Mouse (Mus musculus) layer of hippocampus, postnatal 25 days (tissue): Measurements from ENCODE around the gene Kalrn. TPM values are rescaled to one million over a fixed set of nuclear protein-coding genes. Genes with fewer than 3 reads are reported as not detected.

Experiments used
- DNase-seq, 2 experiments: peaks; one replicate each; pipeline ENCODE4 v3.0.0; 2022; ENCODE audit warnings: mixed read lengths in 2 of 2, low spot score in 1 of 2; ENCODE audit errors: extremely low spot score in 1 of 2
- total RNA-seq, 2 experiments: library from RNA; stranded (reverse); gene quantifications; 2 replicates each; pipeline ENCODE4 v1.2.3; 2021

Gene Kalrn
- total RNA-seq, 2 experiments from 2014 or later = 456 to 578 TPM

DNA sequence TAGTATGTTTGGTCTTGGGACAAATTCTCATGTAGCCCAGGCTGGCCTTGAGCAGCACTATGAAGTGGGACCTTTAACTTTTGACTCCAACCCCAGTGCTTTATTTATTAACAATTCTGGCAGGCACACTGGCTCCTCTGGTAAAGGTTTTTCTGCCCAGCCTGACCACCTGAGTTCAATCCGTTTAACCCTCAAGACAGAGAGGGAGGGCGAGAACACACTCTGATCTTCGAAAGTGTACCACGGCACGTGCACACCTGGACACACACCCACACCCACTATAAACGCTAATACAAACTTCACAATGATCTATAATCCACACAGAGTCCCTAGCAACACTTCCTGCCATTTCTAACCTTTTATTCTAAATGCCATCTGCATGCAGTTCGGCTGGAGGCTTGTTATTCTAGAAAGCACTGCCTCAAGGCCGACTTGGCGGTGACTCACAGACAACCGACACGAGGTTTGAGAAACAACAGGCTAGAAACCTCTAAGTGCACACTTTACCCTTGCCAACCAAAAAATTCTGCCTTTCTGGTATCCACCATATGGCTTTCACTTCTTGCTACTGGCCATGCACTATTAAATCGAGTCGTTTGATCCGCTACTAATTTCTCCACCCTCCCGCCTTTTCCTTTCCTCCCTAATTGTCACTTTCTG lies 607.3 kb downstream of the Kalrn start:
- DNase-seq = no peak

DNA sequence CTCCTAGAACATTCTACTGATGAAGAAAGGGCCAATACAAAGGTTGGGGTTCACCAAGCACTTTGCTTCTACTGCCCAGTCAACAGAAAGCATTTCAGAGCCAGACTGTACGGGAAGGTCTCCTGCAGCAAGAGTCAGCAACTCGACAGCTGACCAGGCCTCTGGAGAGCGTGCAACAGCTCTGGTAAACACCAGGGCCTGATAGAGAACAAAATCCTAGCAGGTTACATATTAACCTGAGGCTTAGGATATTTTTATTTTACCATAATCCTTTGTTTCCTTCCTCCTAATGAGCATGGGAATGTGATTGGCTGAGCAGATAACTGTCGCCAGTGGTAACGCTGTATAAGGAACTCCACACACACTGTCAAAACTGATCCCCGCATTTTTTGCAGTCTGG lies 609.8 kb downstream of the Kalrn start:
- no peak for DNase-seq

DNA sequence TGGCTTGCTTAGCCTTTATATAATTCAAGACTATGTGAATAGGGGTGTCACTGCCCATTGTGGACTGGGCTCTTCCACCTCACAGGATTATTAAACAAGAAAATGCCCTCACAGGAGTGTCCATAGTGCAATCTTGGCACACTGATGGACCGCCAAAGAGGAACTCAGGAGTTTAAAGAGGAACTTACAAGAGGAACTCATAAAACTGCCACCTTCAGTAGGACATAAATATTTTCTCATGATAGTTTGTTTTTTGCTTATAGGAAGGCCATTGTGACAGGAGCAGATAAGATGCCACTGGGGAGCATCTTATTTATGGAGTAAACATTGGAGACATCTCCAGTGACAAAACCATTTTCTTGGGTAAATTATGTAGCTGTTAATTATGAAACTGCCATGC lies 618.5 kb downstream of the Kalrn start:
- DNase-seq = no peak

DNA sequence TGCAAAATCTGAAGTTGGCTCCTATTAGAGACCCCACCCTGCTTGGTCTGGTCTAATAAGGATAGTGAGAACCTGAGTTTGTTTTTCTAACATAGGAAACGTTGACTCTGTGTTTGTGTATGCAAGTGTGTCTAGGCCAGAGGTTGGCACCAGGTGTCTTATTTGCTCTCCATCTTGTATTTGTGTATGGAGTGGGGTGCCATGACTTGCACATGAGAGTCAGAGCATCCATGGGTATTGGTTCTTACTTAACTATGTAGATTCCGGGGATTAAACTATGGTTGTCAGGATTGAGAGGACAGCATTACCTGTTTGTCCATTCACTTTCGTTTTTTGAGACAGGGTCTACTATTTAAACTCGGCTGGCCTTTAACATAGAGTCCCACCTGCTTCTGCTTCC lies 620.3 kb downstream of the Kalrn start:
- DNase-seq = no peak

DNA sequence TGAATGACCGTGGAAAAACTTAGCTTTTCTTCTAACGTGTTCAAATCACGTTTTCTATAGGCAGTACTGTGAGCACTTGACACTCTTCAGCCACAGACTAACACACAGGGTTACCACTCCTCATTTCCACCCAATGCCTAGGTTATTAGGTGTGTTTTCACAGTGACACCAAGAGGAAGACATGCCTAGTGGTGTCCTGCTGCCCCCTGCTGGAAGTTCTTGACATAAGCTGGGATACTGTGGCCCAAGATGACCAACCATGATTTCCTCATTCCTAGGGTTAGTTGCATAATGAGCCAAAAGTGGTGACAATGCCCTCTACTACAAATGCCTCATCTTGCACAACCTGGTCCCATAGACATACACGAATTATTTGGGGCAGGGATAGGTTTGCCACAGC lies 622.5 kb downstream of the Kalrn start:
- DNase-seq = peak; percentile 70 to 92

DNA sequence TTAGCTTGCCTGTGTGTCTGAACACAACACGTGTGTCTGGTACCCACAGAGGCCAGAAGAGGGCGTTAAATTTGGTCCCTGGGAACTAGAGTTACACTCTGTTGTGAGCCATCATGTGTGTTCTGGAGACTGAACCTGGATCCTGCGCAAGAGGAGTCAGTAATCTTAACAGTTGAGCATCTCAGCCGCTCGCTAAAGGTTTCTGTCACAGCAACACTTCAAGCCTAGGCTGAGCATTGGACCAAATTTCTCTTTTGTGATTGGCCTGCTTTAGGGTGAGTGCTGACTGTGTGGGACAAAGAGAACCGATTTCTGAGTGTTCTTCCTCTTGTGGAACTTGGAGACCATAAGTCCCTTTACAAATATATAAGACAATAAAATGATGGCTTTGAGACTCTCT lies 622.9 kb downstream of the Kalrn start:
- no peak for DNase-seq

DNA sequence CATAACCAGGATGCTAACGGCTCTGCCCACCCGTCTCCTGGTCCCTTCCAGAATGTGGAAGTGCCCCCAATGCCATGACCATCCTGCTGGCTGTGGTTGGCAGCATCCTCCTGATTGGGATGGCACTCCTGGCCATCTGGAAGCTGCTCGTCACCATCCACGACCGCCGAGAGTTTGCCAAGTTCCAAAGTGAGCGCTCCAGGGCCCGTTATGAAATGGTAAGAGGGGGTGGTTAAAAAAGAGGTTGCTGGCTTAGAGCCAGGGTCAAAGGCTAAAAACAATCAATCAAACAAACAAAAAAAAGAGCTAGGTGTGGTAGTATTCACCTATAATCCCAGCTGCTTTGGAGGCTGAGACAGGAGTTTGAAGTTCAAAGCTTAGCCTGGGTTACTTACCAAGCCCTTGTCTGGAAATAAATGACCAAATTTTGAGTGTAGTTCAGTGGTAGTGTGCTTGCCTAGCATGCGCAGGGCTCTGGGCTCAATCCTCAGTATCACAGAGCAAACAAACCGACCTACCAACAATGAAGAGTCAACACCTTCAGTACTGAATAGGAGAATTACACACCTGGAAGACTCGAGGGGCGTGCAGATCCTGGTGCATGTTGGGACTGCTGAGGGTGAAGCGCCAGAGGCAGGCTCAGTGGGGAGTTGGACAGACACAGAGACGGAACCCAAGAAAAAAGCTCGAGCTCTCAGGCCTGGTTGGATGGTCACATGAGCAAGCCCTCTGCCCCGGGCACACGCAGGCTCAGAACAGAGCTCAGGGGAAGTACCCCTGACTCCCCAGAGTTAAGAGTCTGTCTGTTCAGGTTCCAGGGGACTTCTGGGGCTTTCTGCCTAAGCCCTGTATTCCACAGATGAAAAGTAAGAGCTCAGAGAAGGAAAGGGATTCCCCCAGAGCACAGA lies 625.4 kb downstream of the Kalrn start:
- DNase-seq = no peak

DNA sequence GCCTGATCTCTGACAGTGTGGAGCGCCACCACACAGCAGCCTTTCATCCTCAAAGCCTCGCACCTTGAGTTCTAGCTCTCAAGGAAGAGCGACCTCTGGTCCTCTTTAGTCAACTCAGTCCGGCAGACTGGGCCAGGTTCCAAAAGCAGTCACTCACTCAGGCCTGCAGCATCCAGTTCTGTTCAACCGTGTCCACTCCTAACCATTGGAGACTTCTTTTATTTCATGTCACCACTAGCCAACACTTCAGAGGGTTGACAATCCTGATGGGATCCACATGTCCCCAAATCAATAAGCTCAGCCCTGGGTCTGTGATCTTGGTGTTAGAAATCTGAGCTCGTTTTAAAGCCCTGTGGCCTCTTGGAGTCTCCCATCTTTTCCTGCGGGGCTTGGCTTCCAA lies 627.3 kb downstream of the Kalrn start:
- DNase-seq = no peak

DNA sequence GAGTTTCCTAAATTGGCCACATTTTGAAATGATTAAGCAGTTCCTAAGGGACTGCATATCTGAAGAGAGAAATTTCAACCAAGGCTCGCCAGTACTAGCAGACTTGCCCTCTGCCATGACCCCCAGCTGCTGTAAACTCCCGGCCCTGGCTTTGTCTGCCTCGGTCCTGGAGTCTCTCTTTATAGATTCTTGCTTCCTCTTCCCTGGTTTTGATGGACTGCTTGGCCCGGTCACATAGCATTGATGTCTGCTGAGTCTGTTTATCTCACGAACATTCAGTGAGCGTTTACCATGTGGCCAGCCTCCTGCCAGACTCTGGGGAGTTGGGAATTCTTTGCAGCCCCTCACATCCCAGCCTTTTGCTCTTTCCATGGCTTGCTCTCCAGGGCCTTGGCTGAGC lies 628.6 kb downstream of the Kalrn start:
- no peak for DNase-seq

DNA sequence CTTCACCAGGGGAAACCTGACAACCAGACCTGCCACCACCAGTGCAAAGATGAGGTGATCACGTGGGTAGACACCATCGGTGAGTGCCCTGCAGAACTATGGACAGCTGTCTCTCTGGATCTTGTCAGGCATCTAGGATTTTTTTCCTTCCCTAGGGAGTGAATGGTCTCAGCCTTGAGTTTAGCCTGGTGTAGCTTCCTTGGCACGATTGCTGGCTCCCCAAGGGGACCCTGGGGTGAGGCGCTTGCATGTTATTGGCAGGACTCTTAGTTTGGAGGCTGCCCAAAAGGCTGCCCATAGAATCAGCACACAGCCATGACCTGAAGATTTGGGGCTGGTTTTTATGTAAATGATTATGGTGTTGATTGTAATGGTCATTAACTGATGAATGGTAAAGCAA lies 629.2 kb downstream of the Kalrn start:
- no peak for DNase-seq

DNA sequence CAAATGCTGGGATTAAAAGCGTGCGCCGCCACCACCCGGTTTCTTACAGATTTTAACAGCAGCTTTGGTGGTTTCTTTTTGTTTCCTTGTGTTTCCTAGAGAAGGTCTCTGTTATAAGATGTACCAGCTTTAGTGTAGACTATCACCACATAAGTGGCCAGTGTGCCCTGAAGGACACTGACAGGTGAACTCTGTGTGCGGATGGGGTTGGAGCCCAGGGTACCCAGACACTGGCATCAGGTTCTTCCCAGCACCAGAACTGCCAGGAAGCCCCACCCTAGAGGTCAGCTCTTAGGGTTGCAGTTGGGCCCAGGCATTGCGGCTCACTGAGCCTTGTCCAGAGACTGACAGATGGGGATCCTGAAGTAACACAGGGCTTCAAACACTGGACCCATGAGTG lies 629.9 kb downstream of the Kalrn start:
- DNase-seq = no peak

DNA sequence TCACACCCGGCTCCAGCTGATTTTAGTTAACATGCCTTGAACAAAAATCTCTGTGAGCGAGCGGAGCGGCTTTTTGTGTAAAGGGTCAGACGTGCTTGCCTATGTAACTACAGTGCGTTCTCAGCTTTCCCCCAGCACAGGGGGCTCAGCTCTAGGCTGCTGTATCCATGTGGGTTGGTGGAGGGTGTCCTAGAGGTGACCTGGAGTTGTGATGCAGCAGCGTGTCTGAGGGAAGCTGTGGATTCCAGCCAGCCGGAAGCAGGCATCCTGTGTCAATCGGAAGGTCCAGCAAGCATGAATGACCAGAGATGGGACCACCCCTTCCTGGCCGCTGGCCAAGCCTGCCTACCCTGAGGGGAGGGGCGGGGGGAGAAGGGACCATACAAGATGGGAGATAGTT lies 631.0 kb downstream of the Kalrn start:
- no peak for DNase-seq

DNA sequence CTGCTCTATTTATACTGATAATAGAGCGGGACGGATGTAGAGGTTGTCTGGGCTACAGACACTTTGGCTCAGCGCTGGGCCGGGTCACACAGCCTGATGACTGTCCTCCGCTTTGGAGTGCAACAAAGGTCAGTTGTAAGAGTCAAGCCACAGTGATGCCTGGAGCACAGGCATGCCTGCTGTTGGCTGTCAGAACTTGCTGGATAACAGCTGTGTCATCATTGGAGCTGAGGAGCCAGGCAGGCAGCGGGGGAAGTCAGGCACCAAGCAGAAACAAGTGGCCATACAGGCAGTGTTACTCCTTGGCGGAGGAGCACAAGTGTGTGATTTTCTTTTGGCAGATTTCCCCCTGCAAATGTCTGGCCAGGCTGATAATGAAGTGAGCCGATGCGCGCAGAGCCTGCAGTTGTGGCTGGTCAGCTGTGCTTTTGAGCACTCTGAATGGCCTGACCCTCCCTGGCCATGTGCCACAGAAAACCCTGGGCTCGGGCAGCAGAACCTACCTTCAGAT lies 632.0 kb downstream of the Kalrn start:
- peak in 1 of 2 experiments; percentile 20 for DNase-seq

DNA sequence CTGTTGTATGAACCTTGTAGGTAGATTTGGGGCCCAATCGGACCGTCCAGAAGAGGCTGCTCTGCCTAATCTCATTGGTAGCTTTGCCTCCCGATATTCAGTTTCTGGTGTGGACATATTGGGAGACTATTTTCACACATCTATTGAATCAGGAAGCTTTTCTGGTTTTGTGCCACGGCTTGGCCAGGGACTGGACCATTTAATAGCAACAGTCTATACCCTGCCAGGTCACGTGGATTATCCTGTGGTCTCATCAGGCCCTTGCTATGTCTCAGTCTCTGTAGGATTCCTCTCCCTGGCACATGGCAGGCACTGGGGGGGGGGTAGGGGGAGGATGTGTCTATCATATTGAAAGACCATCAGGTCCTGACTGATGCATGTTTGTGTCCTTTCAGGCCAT lies 633.2 kb downstream of the Kalrn start:
- no peak for DNase-seq

DNA sequence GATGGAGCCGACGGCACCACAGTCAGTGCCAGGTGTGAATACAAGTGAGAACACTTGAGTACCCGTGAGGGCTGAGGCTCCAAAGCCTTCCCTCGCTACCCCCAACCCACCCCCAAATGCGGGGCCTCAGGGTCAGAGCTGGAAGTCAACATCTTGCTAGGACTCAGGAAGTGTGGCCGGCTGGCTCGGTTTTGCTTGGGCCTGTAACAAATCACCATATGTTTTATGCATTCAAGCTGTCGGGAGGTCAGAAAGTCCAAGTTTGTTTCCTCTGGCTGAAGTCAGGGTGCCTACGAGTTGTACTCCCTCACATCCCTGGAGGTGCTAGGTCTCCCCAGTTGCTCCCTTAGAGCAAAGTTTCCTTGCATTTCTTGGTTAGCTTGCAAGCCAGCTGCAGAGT lies 633.7 kb downstream of the Kalrn start:
- DNase-seq = no peak

DNA sequence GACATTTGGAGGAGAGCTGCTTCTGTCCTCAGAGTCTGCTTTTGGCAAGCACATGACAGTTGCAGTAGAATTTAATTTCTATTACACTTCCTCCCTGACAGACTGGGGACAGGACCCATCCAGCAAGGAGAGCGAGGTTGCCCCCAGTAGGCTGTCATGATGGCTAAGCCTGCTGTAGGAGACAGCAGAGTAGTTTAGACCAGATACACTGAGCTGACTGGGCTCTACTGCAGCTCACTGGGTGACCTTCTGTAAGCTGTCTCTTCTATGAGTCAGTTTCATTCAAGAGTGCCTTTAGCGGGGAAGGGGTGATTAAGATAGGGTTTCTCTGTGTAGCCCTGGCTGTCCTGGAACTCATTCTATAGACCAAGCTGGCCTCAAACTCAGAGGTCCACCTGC lies 634.2 kb downstream of the Kalrn start:
- no peak for DNase-seq

DNA sequence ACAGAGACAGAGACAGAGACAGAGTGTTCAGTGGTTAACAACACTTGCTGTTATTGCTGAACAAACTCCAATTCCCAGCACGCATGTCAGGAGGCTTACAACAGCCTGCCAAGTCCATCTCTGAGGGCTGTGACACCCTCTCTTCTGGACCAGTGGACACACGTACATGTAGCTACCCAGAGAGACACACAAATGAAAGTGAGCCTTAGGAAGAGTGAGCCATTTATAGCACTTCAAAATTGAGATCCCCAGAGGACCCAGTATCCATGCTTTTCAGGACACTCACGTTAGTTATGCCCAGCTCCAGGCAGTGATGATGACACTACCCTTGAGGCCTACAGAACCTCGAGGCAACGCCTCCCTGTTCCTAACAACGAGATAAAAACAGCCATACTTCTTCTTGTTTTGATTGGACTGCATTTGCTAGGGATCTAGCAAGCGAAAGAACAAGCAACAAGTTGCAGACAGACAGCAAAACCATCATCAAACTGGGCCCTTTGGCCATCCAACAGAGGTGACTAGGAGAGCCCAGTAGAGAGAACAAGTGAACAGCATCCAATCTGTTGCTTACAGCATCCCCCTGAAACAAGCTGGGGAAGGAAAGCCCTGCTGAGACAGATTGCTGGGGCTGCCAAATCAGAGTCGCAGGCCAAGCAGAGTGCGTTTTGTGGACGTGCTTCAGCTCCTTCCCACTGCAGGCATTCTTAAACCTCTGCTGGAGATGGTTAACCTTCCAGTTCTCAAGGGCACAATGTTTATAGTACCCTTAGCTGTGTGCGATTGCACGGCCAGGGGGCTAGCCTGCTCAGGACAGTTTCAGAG lies 634.8 kb downstream of the Kalrn start:
- no peak for DNase-seq

DNA sequence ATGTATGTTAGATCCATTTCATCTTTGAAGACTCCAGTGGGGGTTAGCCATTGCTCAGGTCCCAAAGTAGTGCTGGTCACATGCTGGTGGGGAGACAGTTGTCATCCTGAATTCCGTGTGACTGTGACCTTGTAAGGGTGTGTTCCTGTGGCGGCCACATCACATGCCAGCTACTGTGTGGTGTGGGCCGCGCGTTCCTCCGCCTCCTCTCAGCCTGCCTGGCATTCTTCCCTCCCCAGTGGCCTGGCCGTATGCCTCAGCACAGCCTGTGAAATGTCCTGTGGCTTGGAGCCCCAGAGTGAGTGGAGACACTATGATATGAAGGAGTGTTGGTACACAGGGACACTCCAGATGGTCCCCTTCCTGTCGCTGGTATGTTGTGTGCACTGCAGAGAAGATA lies 635.8 kb downstream of the Kalrn start:
- peak in 1 of 2 experiments; percentile 43 for DNase-seq

DNA sequence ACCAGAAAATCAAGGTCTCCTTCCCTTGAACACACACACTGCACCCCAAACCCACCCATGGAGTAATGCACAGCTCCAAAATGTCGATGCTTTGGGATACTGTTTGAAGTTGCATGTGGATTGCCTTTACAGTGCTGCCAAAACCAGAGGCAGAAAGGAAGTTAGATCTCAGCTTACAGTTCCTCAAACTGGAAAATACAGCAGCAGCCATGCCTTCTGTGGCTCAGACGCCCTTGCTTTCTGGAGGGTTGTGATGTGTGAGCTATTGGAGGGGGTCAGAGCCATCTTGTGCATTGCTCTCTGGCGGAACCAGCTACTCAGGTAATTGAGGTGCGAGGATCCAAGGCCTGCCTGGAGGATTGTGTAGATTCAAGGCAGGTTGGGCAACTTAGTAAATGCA lies 636.4 kb downstream of the Kalrn start:
- DNase-seq = no peak

DNA sequence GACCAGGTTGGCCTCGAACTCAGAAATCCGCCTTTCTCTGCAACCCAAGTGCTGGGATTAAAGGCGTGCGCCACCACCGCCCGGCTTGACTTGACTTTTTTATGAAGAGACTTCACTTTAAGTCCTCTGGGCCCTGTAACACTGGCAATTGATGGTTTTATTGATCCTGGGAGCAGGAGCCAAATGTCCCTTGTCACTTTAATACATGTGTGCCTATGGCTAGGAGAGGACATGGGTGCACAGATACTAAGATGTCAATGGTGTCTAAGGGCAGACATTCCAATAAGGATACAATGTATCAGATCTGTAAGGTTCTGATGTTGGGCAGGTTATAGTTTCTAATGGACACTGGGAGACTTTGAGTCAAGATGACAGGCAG lies 637.9 kb downstream of the Kalrn start:
- DNase-seq = no peak
